Mouse (Mus musculus): Measurements from ENCODE around the gene Mcrip2. TPM values are rescaled to one million over a fixed set of nuclear protein-coding genes. Genes with fewer than 3 reads are reported as not detected.
"Not testable (repeated sequence)": the region's sequence is repeated elsewhere in the genome, so short reads cannot be mapped to it uniquely, and the experiment has no call there.

The Mcrip2 gene
- polyA plus RNA-seq, 1 experiment from 2014 or later = 11.1 TPM

DNA sequence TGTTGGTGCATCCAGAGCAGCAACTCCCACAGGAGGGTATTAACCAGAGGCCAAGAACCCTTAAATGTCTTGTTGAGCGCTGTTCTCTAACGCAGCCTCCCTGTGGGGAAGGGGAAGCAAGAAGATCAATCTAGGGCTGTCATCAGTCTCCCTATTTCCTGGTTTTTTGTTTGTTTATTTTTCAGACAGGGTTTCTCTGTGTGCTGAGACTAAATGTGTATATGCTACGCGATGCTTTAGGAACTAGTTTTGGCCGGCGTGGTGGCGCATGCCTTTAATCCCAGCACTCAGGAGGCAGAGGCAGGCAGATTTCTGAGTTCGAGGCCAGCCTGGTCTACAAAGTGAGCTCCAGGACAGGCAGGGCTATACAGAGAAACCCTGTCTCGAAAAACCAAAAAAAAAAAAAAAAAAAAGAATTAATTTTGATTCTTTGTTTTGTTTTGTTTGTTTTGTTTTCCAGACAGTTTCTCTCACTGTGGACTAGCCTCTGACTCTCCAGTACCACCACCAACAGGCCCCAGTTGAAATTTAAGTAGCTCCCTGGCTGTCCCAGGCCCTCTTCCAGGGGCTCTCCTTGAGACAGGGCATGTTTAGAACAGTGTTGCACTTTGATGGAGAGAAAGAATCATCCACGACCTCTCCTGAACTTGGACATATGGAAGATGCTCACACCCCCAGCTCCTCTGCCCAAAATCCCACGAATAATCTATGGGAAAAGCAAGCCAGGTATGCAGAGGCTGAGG, 5.0 kb upstream of the Mcrip2 start:
- Histone ChIP-seq H3K4me2 (peak overlapping the region; percentile 94), H3K27ac (peak overlapping the region; percentile 93; the same call in 1 of the 2 replicates), H3K4me3 (peak overlapping the region; percentile 80), H3K4me1 (peaks cover 26% of the 10 kb centered on the region), H3K27me3 (no peaks in the 10 kb centered on the region), H3K9ac (peak overlapping the region; percentile 84), H3K9me3 (no peaks in the 10 kb centered on the region), H3K36me3 (peaks cover 11% of the 10 kb centered on the region)
- 72% methylated on average over 11 of the region's 11 CpGs for WGBS
- no peak for ATAC-seq (ENCODE audit: insufficient number of reproducible peaks, insufficient read depth, low FRiP score, low TSS enrichment, low read depth)

GRCm38 (mm10) chr17:25872676-25873075, 4.1 kb upstream of the Mcrip2 start:
- 82% methylated on average over 3 of the region's 3 CpGs for WGBS
- Histone ChIP-seq H3K27me3 (no peaks in the 10 kb centered on the region), H3K36me3 (peaks cover 2% of the 10 kb centered on the region), H3K4me1 (peaks cover 32% of the 10 kb centered on the region), H3K9ac (no peak overlapping the region), H3K4me2 (no peak overlapping the region), H3K4me3 (no peak overlapping the region), H3K27ac (no peak overlapping the region), H3K9me3 (no peaks in the 10 kb centered on the region)
- ATAC-seq (ENCODE audit: insufficient number of reproducible peaks, insufficient read depth, low FRiP score, low TSS enrichment, low read depth) = no peak

GRCm38 (mm10) chr17:25871566-25871965, 3.0 kb upstream of the Mcrip2 start:
- peaks cover 29% of the 10 kb centered on the region for H3K4me1 ChIP-seq
- not testable (repeated sequence) for ATAC-seq (ENCODE audit: insufficient number of reproducible peaks, insufficient read depth, low FRiP score, low TSS enrichment, low read depth); H3K27ac ChIP-seq; H3K4me3 ChIP-seq; H3K27me3 ChIP-seq; H3K4me2 ChIP-seq; H3K9me3 ChIP-seq; H3K36me3 ChIP-seq; H3K9ac ChIP-seq

- Histone ChIP-seq H3K27ac (no peak overlapping the region), H3K4me1 (peaks cover 21% of the 10 kb centered on the region), H3K36me3 (no peaks in the 10 kb centered on the region), H3K4me3 (no peak overlapping the region), H3K9ac (no peak overlapping the region), H3K4me2 (no peak overlapping the region), H3K9me3 (no peaks in the 10 kb centered on the region), H3K27me3 (no peaks in the 10 kb centered on the region)
- 87% methylated on average over 2 of the region's 2 CpGs for WGBS
- no peak for ATAC-seq (ENCODE audit: insufficient number of reproducible peaks, insufficient read depth, low FRiP score, low TSS enrichment, low read depth)
Measured at GRCm38 (mm10) chr17:25869954-25870353, 1.4 kb upstream of the Mcrip2 start.

DNA sequence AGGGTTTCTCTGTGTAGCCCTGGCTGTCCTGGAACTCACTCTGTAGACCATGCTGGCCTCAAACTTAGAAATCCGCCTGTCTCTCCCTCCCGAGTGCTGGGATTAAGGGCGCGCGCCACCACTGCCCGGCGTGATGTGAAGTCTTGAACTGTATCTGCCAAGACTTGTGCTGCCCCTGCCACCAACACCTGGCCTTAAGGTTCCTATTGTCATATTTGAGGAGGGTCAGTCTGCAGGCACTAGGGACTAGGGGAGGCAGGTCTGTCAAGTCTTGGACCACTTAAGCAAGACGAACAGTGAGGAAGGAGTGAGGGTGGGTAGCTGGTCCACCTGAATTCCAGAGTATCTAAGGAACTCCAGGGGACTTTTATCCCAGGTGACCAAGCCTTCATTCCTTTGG, 934 bp upstream of the Mcrip2 start:
- Histone ChIP-seq H3K9ac (no peak overlapping the region), H3K9me3 (no peaks in the 10 kb centered on the region), H3K4me3 (no peak overlapping the region), H3K27me3 (no peaks in the 10 kb centered on the region), H3K36me3 (no peaks in the 10 kb centered on the region), H3K27ac (no peak overlapping the region), H3K4me2 (no peak overlapping the region), H3K4me1 (peaks cover 21% of the 10 kb centered on the region)
- no peak for ATAC-seq (ENCODE audit: insufficient number of reproducible peaks, insufficient read depth, low FRiP score, low TSS enrichment, low read depth)
- WGBS = 90% methylated on average over 8 of the region's 8 CpGs

GRCm38 (mm10) chr17:25867836-25868600, 546 bp downstream of the Mcrip2 start:
- no peaks in the 10 kb centered on the region for H3K36me3 ChIP-seq
- H3K27ac ChIP-seq = no peak overlapping the region
- ATAC-seq (ENCODE audit: insufficient number of reproducible peaks, insufficient read depth, low FRiP score, low TSS enrichment, low read depth) = peak; percentile 53; the same call in 1 of the 2 replicates
- no peaks in the 10 kb centered on the region for H3K9me3 ChIP-seq
- under 1% methylated on average over 42 of the region's 42 CpGs for WGBS
- H3K4me1 ChIP-seq = peaks cover 15% of the 10 kb centered on the region
- no peaks in the 10 kb centered on the region for H3K27me3 ChIP-seq
- peak overlapping the region; percentile 73 for H3K9ac ChIP-seq
- peak overlapping the region; percentile 68 for H3K4me3 ChIP-seq
- H3K4me2 ChIP-seq = peak overlapping the region; percentile 100

DNA sequence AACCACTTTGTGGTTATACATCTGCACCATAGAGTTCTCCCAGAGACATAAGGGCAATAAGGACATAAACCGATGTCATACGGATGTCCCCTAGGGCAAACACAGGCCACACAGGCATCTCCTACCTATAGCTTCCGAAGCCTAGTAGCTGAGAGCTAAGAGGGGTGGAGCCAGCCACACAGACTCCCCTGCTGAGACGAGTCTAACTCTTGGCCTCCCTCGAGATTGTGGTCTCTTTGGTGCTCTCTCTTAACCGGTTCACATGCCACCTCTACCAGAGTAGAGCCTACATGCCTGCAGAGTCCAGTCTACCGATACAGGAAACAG, 1.1 kb downstream of the Mcrip2 start:
- Histone ChIP-seq H3K36me3 (no peaks in the 10 kb centered on the region), H3K9ac (peak overlapping the region; percentile 73), H3K4me2 (peak overlapping the region; percentile 100), H3K9me3 (no peaks in the 10 kb centered on the region), H3K27ac (no peak overlapping the region), H3K4me1 (peaks cover 15% of the 10 kb centered on the region), H3K27me3 (no peaks in the 10 kb centered on the region), H3K4me3 (peak overlapping the region; percentile 68)
- ATAC-seq (ENCODE audit: insufficient number of reproducible peaks, insufficient read depth, low FRiP score, low TSS enrichment, low read depth) = no peak
- 12% methylated on average over 7 of the region's 7 CpGs for WGBS

GRCm38 (mm10) chr17:25866172-25866571, 2.4 kb downstream of the Mcrip2 start:
- no peak overlapping the region for H3K4me2 ChIP-seq

DNA sequence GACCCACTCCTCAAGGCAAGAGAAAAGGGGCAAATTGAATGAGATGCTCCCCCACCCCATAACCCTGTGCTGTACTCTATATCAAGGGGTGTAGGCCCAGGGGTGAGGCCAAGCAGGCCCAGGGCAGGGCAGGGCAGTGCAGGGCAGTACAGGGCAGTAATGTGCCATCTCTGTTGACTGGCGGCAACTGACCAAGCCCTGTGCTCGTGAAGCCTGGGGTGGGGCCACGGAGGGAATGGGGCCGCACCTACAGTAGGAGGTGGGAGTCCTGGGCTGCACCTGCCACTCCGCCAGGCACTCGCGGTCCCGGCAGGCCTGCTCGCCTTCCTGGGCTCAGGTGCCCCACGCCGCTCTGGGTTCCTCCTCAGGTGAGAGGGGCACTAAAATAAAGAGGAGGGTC, 3.3 kb downstream of the Mcrip2 start:
- ATAC-seq (ENCODE audit: insufficient number of reproducible peaks, insufficient read depth, low FRiP score, low TSS enrichment, low read depth) = no peak
- Histone ChIP-seq H3K4me2 (no peak overlapping the region), H3K9ac (no peak overlapping the region), H3K27ac (no peak overlapping the region), H3K36me3 (no peaks in the 10 kb centered on the region), H3K27me3 (no peaks in the 10 kb centered on the region), H3K4me1 (peaks cover 27% of the 10 kb centered on the region), H3K9me3 (no peaks in the 10 kb centered on the region), H3K4me3 (no peak overlapping the region)
- WGBS = 88% methylated on average over 11 of the region's 11 CpGs

More at GRCm38 (mm10) chr17:25866172-25866571, 2.4 kb downstream of the Mcrip2 start:
- Histone ChIP-seq H3K27ac (no peak overlapping the region), H3K4me3 (no peak overlapping the region), H3K9me3 (no peaks in the 10 kb centered on the region), H3K9ac (no peak overlapping the region), H3K4me1 (peaks cover 20% of the 10 kb centered on the region), H3K27me3 (no peaks in the 10 kb centered on the region), H3K36me3 (no peaks in the 10 kb centered on the region)
- ATAC-seq (ENCODE audit: insufficient number of reproducible peaks, insufficient read depth, low FRiP score, low TSS enrichment, low read depth) = no peak
- WGBS = 89% methylated on average over 3 of the region's 3 CpGs

GRCm38 (mm10) chr17:25864311-25864710, 4.3 kb downstream of the Mcrip2 start:
- H3K9me3 ChIP-seq = no peaks in the 10 kb centered on the region
- no peak overlapping the region for H3K4me2 ChIP-seq
- H3K4me3 ChIP-seq = no peak overlapping the region
- 89% methylated on average over 14 of the region's 14 CpGs for WGBS
- no peaks in the 10 kb centered on the region for H3K27me3 ChIP-seq
- H3K36me3 ChIP-seq = no peaks in the 10 kb centered on the region
- H3K4me1 ChIP-seq = peaks cover 37% of the 10 kb centered on the region
- no peak for ATAC-seq (ENCODE audit: insufficient number of reproducible peaks, insufficient read depth, low FRiP score, low TSS enrichment, low read depth)
- H3K27ac ChIP-seq = no peak overlapping the region
- no peak overlapping the region; the same call in 1 of the 2 replicates for H3K9ac ChIP-seq

DNA sequence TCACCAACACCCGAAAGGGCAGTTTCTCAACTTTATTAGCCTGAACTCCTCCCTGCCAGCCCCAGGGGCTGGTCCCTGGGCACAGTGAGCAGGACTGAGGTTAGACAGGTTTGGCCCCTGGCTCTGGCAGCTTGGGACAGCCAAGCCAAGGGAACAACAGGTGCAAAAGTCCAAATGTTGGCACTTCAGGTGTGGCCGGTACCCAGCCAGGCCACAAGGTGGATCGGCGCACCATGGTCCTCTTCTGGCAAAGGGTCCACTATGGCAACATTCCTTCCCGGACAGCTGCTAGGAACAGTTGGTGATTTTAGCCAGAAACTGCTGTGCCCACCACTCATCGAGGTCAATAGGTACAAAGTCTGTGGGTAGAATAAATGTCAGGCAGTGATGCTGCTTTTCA, 4.9 kb downstream of the Mcrip2 start:
- H3K4me1 ChIP-seq = peaks cover 34% of the 10 kb centered on the region
- no peak overlapping the region for H3K4me3 ChIP-seq
- H3K36me3 ChIP-seq = 0 out of 2 replicates have a peak, but pooled peaks cover 4% of the 10 kb centered on the region
- no peak overlapping the region for H3K27ac ChIP-seq
- no peaks in the 10 kb centered on the region for H3K27me3 ChIP-seq
- no peak for ATAC-seq (ENCODE audit: insufficient number of reproducible peaks, insufficient read depth, low FRiP score, low TSS enrichment, low read depth)
- WGBS = 88% methylated on average over 6 of the region's 6 CpGs
- no peak overlapping the region for H3K4me2 ChIP-seq
- no peak overlapping the region; the same call in 1 of the 2 replicates for H3K9ac ChIP-seq
- no peaks in the 10 kb centered on the region for H3K9me3 ChIP-seq
